Mouse (Mus musculus): ENCODE data around the gene Gm40193.
"Not testable (repeated sequence)": the region's sequence is repeated elsewhere in the genome, so short reads cannot be mapped to it uniquely, and the experiment has no call there.

Gene Gm40193

GRCm38 (mm10) chr11:70532839-70533238, at the start of gene Gm40193:
Gene Gm40193 (minus strand): TSS chr11:70532939.
- no peak for DNase-seq (ENCODE audit: extremely low read depth, insufficient read length, low spot score)

GRCm38 (mm10) chr11:70582196-70582595, 49.5 kb upstream of the Gm40193 start:
- DNase-seq (ENCODE audit: extremely low read depth, insufficient read length, low spot score), result no peak

- DNase-seq (ENCODE audit: extremely low read depth, insufficient read length, low spot score), result no peak
Measured at GRCm38 (mm10) chr11:70580921-70581320, 48.2 kb upstream of the Gm40193 start.

- DNase-seq (ENCODE audit: extremely low read depth, insufficient read length, low spot score), result peak; percentile 34
Measured at GRCm38 (mm10) chr11:70580358-70580720, 47.6 kb upstream of the Gm40193 start.

- peak; percentile 64 for DNase-seq (ENCODE audit: extremely low read depth, insufficient read length, low spot score)
Measured at GRCm38 (mm10) chr11:70579710-70580357, 47.1 kb upstream of the Gm40193 start.

- no peak for DNase-seq (ENCODE audit: extremely low read depth, insufficient read length, low spot score)
Measured at GRCm38 (mm10) chr11:70578962-70579361, 46.2 kb upstream of the Gm40193 start.

GRCm38 (mm10) chr11:70577201-70577600, 44.5 kb upstream of the Gm40193 start:
- DNase-seq (ENCODE audit: extremely low read depth, insufficient read length, low spot score), result peak; percentile 49

GRCm38 (mm10) chr11:70573872-70574271, 41.1 kb upstream of the Gm40193 start:
- DNase-seq (ENCODE audit: extremely low read depth, insufficient read length, low spot score), result peak; percentile 62

GRCm38 (mm10) chr11:70572348-70572902, 39.7 kb upstream of the Gm40193 start:
- no peak for DNase-seq (ENCODE audit: extremely low read depth, insufficient read length, low spot score)

- DNase-seq (ENCODE audit: extremely low read depth, insufficient read length, low spot score), result no peak
Measured at GRCm38 (mm10) chr11:70571641-70572040, 38.9 kb upstream of the Gm40193 start.

- not testable (repeated sequence) for DNase-seq (ENCODE audit: extremely low read depth, insufficient read length, low spot score)
Measured at GRCm38 (mm10) chr11:70570614-70571013, 37.9 kb upstream of the Gm40193 start.

GRCm38 (mm10) chr11:70566586-70566985, 33.8 kb upstream of the Gm40193 start:
- DNase-seq (ENCODE audit: extremely low read depth, insufficient read length, low spot score), result no peak

- no peak for DNase-seq (ENCODE audit: extremely low read depth, insufficient read length, low spot score)
Measured at GRCm38 (mm10) chr11:70564276-70564873, 31.6 kb upstream of the Gm40193 start.

- DNase-seq (ENCODE audit: extremely low read depth, insufficient read length, low spot score), result peak; percentile 56
Measured at GRCm38 (mm10) chr11:70563470-70564275, 30.9 kb upstream of the Gm40193 start.

GRCm38 (mm10) chr11:70562995-70563469, 30.3 kb upstream of the Gm40193 start:
- no peak for DNase-seq (ENCODE audit: extremely low read depth, insufficient read length, low spot score)

GRCm38 (mm10) chr11:70562287-70562994, 29.7 kb upstream of the Gm40193 start, which contains the start of gene Mink1:
Gene Mink1 (plus strand): TSS chr11:70562881.
- DNase-seq (ENCODE audit: extremely low read depth, insufficient read length, low spot score), result peak; percentile 91

- no peak for DNase-seq (ENCODE audit: extremely low read depth, insufficient read length, low spot score)
Measured at GRCm38 (mm10) chr11:70561937-70562286, 29.2 kb upstream of the Gm40193 start.

- DNase-seq (ENCODE audit: extremely low read depth, insufficient read length, low spot score), result no peak
Measured at GRCm38 (mm10) chr11:70557545-70557944, 24.8 kb upstream of the Gm40193 start.

GRCm38 (mm10) chr11:70553940-70554339, 21.2 kb upstream of the Gm40193 start:
- no peak for DNase-seq (ENCODE audit: extremely low read depth, insufficient read length, low spot score)

- no peak for DNase-seq (ENCODE audit: extremely low read depth, insufficient read length, low spot score)
Measured at GRCm38 (mm10) chr11:70551526-70551925, 18.8 kb upstream of the Gm40193 start.

GRCm38 (mm10) chr11:70544496-70544895, 11.8 kb upstream of the Gm40193 start:
- DNase-seq (ENCODE audit: extremely low read depth, insufficient read length, low spot score), result no peak
